Mouse (Mus musculus) MEL (cell line): ENCODE measurements around the gene Wwc1. TPM values are rescaled to one million over a fixed set of nuclear protein-coding genes. Genes with fewer than 3 reads are reported as not detected.

Source experiments
- DNase-seq: peaks from one replicate; pipeline ENCODE4 v3.0.0; 2011; ENCODE audit warnings: low read depth, low spot score
- H3K27ac ChIP-seq: 2 replicates; pipeline ENCODE4 v1.5.1; 2012; ENCODE audit warnings: low read depth, mild to moderate bottlenecking, control low read depth, low read length, moderate library complexity; ENCODE audit not compliant: control insufficient read depth
- H3K27me3 ChIP-seq, 2 experiments: fragments of 150-350 bp in 1 of 2; sonication (generic) in 1 of 2; 2 replicates each; pipeline ENCODE4 v1.6.1; 2012; ENCODE audit warnings: low read length in 2 of 2, mild to moderate bottlenecking in 2 of 2, improper control_type of control experiment in 1 of 2, moderate library complexity in 1 of 2; ENCODE audit not compliant: insufficient read depth in 2 of 2, control insufficient read depth in 1 of 2
- H3K36me3 ChIP-seq, 2 experiments: 2 replicates each; pipeline ENCODE4 v1.6.1; 2012 to 2014; ENCODE audit warnings: low read length in 2 of 2, improper control_type of control experiment in 1 of 2, inconsistent platforms in 1 of 2, mild to moderate bottlenecking in 1 of 2; ENCODE audit not compliant: insufficient read depth in 2 of 2, control insufficient read depth in 1 of 2
- H3K4me1 ChIP-seq, 2 experiments: fragments of 150-350 bp in 1 of 2; sonication (generic) in 1 of 2; 2 replicates each; pipeline ENCODE4 v1.6.1; 2012; ENCODE audit warnings: low read length in 2 of 2, improper control_type of control experiment in 1 of 2, mild to moderate bottlenecking in 1 of 2; ENCODE audit not compliant: insufficient read depth in 2 of 2, control insufficient read depth in 1 of 2
- H3K4me3 ChIP-seq, 2 experiments: fragments of 150-350 bp in 1 of 2; sonication (generic) in 1 of 2; 2 replicates each; pipeline ENCODE4 v1.5.1; 2012; ENCODE audit warnings: low read depth in 2 of 2, low read length in 2 of 2, mild to moderate bottlenecking in 2 of 2, moderate library complexity in 2 of 2, control low read depth in 1 of 2, improper control_type of control experiment in 1 of 2; ENCODE audit not compliant: control insufficient read depth in 1 of 2, insufficient read depth in 1 of 2
- H3K79me2 ChIP-seq: 2 replicates; pipeline ENCODE4 v1.6.1; 2012; ENCODE audit warnings: mild to moderate bottlenecking, low read length, moderate library complexity; ENCODE audit not compliant: control insufficient read depth, poor library complexity, insufficient read depth
- H3K9ac ChIP-seq: 2 replicates; pipeline ENCODE4 v1.6.1; 2012; ENCODE audit warnings: low read depth, mild to moderate bottlenecking, control low read depth, low read length, moderate library complexity; ENCODE audit not compliant: control insufficient read depth, poor library complexity, severe bottlenecking
- H3K9me3 ChIP-seq: fragments of 150-350 bp; sonication (generic); replicated peaks from 2 replicates; pipeline ENCODE4 v1.6.1; 2012; ENCODE audit warnings: mild to moderate bottlenecking, low read length, improper control_type of control experiment, moderate library complexity; ENCODE audit not compliant: insufficient read depth
- CHD2 ChIP-seq: IDR thresholded peaks from 2 replicates; pipeline ENCODE4 v1.6.1; 2011; ENCODE audit warnings: low read length, improper control_type of control experiment
- CTCF ChIP-seq, 3 experiments: IDR thresholded peaks in 2 of 3; conservative IDR thresholded peaks in 1 of 3; 2 replicates each; pipeline ENCODE4 v1.5.1; 2011 to 2012; ENCODE audit warnings: low read length in 3 of 3, low read depth in 2 of 3, mild to moderate bottlenecking in 2 of 3, improper control_type of control experiment in 1 of 3, inconsistent platforms in 1 of 3, mixed read lengths in 1 of 3, moderate library complexity in 1 of 3; ENCODE audit not compliant: control insufficient read depth in 1 of 3, insufficient read depth in 1 of 3, poor library complexity in 1 of 3, severe bottlenecking in 1 of 3
- E2F4 ChIP-seq: IDR thresholded peaks from 2 replicates; pipeline ENCODE4 v1.6.1; 2011; ENCODE audit warnings: low read depth, low read length, improper control_type of control experiment, borderline replicate concordance
- EP300 ChIP-seq, 2 experiments: IDR thresholded peaks; 2 replicates each; pipeline ENCODE4 v1.6.1; 2011; ENCODE audit warnings: improper control_type of control experiment in 2 of 2, low read length in 2 of 2, low read depth in 1 of 2, mild to moderate bottlenecking in 1 of 2
- ETS1 ChIP-seq: IDR thresholded peaks from 2 replicates; pipeline ENCODE4 v1.6.1; 2012; ENCODE audit warnings: low read depth, mild to moderate bottlenecking, inconsistent platforms, low read length, improper control_type of control experiment, moderate library complexity
- GABPA ChIP-seq: IDR thresholded peaks from 2 replicates; pipeline ENCODE4 v1.6.1; 2012; ENCODE audit warnings: low read depth, mild to moderate bottlenecking, inconsistent platforms, low read length, improper control_type of control experiment, moderate library complexity
- GATA1 ChIP-seq: IDR thresholded peaks from 2 replicates; pipeline ENCODE4 v1.6.1; 2011; ENCODE audit warnings: low read depth, low read length, improper control_type of control experiment
- JUND ChIP-seq: IDR thresholded peaks from 2 replicates; pipeline ENCODE4 v1.6.1; 2011; ENCODE audit warnings: low read depth, mild to moderate bottlenecking, improper control_type of control experiment, low read length
- MEF2A ChIP-seq: IDR thresholded peaks from 2 replicates; pipeline ENCODE4 v1.6.1; 2014; ENCODE audit warnings: low read depth, mild to moderate bottlenecking, inconsistent platforms, low read length, improper control_type of control experiment; ENCODE audit not compliant: poor library complexity, insufficient replicate concordance, severe bottlenecking; ENCODE audit errors: extremely low read depth
- MXI1 ChIP-seq: IDR thresholded peaks from 2 replicates; pipeline ENCODE4 v1.6.1; 2011; ENCODE audit warnings: mild to moderate bottlenecking, low read depth, low read length, improper control_type of control experiment
- MYC ChIP-seq: IDR thresholded peaks from 2 replicates; pipeline ENCODE4 v1.6.1; 2011; ENCODE audit warnings: low read depth, mild to moderate bottlenecking, low read length, improper control_type of control experiment, moderate library complexity
- NELFE ChIP-seq: IDR thresholded peaks from 2 replicates; pipeline ENCODE4 v1.6.1; 2011; ENCODE audit warnings: low read depth, low read length, improper control_type of control experiment
- NRF1 ChIP-seq: IDR thresholded peaks from 2 replicates; pipeline ENCODE4 v1.6.1; 2014; ENCODE audit warnings: low read depth, mild to moderate bottlenecking, inconsistent platforms, low read length, improper control_type of control experiment, moderate library complexity; ENCODE audit not compliant: poor library complexity, insufficient read depth, severe bottlenecking
- POLR2A ChIP-seq, 2 experiments: IDR thresholded peaks; 2 replicates each; pipeline ENCODE4 v1.6.1; 2011 to 2012; ENCODE audit warnings: low read length in 2 of 2, mild to moderate bottlenecking in 2 of 2, control low read depth in 1 of 2, improper control_type of control experiment in 1 of 2, low read depth in 1 of 2, moderate library complexity in 1 of 2; ENCODE audit not compliant: control insufficient read depth in 1 of 2, insufficient read depth in 1 of 2, poor library complexity in 1 of 2
- POLR2AphosphoS2 ChIP-seq: IDR thresholded peaks from 2 replicates; pipeline ENCODE4 v1.6.1; 2011; ENCODE audit warnings: low read length, improper control_type of control experiment
- RAD21 ChIP-seq: IDR thresholded peaks from 2 replicates; pipeline ENCODE4 v1.6.1; 2011; ENCODE audit warnings: mild to moderate bottlenecking, low read depth, low read length, improper control_type of control experiment
- RCOR1 ChIP-seq: IDR thresholded peaks from 2 replicates; pipeline ENCODE4 v1.6.1; 2012; ENCODE audit warnings: low read depth, mild to moderate bottlenecking, inconsistent platforms, low read length, improper control_type of control experiment
- SIN3A ChIP-seq: IDR thresholded peaks from 2 replicates; pipeline ENCODE4 v1.6.1; 2012; ENCODE audit warnings: low read length, improper control_type of control experiment, inconsistent platforms
- SMC3 ChIP-seq: IDR thresholded peaks from 2 replicates; pipeline ENCODE4 v1.6.1; 2011; ENCODE audit warnings: low read depth, low read length, improper control_type of control experiment
- TAL1 ChIP-seq: IDR thresholded peaks from 2 replicates; pipeline ENCODE4 v1.6.1; 2012; ENCODE audit warnings: mild to moderate bottlenecking, inconsistent platforms, low read length, moderate library complexity, mixed read lengths
- TCF12 ChIP-seq: IDR thresholded peaks from 2 replicates; pipeline ENCODE4 v1.6.1; 2014; ENCODE audit warnings: low read depth, mild to moderate bottlenecking, inconsistent platforms, low read length, improper control_type of control experiment, moderate library complexity
- UBTF ChIP-seq: IDR thresholded peaks from 2 replicates; pipeline ENCODE4 v1.6.1; 2012; ENCODE audit warnings: low read depth, mild to moderate bottlenecking, inconsistent platforms, low read length, improper control_type of control experiment, moderate library complexity, borderline replicate concordance; ENCODE audit not compliant: insufficient read depth
- USF1 ChIP-seq: IDR thresholded peaks from 2 replicates; pipeline ENCODE4 v1.6.1; 2014; ENCODE audit warnings: low read depth, mild to moderate bottlenecking, inconsistent platforms, low read length, improper control_type of control experiment, moderate library complexity
- USF2 ChIP-seq, 2 experiments: IDR thresholded peaks; 2 replicates each; pipeline ENCODE4 v1.6.1; 2011 to 2012; ENCODE audit warnings: improper control_type of control experiment in 2 of 2, low read length in 2 of 2, borderline replicate concordance in 1 of 2, inconsistent platforms in 1 of 2, low read depth in 1 of 2, mild to moderate bottlenecking in 1 of 2; ENCODE audit not compliant: insufficient read depth in 1 of 2
- ZKSCAN1 ChIP-seq: IDR thresholded peaks from 2 replicates; pipeline ENCODE4 v1.6.1; 2012; ENCODE audit warnings: low read depth, mild to moderate bottlenecking, inconsistent platforms, low read length, improper control_type of control experiment, moderate library complexity
- ZMIZ1 ChIP-seq: IDR thresholded peaks from 2 replicates; pipeline ENCODE4 v1.6.1; 2012; ENCODE audit warnings: low read depth, mild to moderate bottlenecking, inconsistent platforms, low read length, improper control_type of control experiment, moderate library complexity
- ZNF384 ChIP-seq: IDR thresholded peaks from 2 replicates; pipeline ENCODE4 v1.6.1; 2012; ENCODE audit warnings: low read depth, mild to moderate bottlenecking, inconsistent platforms, low read length, improper control_type of control experiment
- polyA plus RNA-seq, 2 experiments: library from polyadenylated mRNA; stranded (reverse) in 1 of 2; unstranded in 1 of 2; fragments of >175 nt in 1 of 2; fragments of >200 nt in 1 of 2; gene quantifications; 2 replicates each; pipeline versions ENCODE4 v1.2.1 to v1.2.4; 2012; ENCODE audit warnings: low replicate concordance in 2 of 2, low read depth in 1 of 2; ENCODE audit not compliant: insufficient read length in 2 of 2, insufficient read depth in 1 of 2, missing spikeins in 1 of 2
- total RNA-seq: library from RNA; depleted of rRNA; stranded (reverse); fragments of 300-350 nt; gene quantifications from 2 replicates; pipeline ENCODE4 v1.2.3, GENCODE M21; 2012

The Wwc1 gene
- total and polyA plus RNA-seq, 3 experiments = 0.39 to 0.46 TPM; not detected in 1

DNA sequence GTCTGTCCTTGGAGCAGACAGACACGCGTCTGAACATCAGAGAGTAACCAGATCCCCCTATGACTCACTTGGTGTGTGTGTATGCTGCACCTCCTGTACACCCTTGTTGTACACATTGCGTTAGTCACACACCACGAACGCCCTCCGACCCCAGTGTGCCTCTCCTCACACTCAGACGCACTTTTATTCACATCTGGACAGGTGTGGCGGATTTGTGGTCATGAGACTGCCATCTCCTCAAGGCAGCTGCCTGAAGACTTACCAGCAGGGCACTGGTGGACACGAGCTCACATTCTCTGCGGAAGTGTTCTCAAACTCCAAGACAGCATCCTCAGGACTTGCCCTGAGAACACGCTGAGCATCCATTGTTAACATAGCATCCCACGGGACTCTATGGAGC, 17.7 kb upstream of the Wwc1 start:
- H3K27me3 ChIP-seq = no peaks in the 10 kb centered on the region
- no peak for TF ChIP-seq EP300 (IDR thresholded peaks at IDR 0.05; ENCODE audit: low read depth in 1 of 2, low read length in 2 of 2)
- TF ChIP-seq POLR2A (IDR thresholded peaks at IDR 0.05; ENCODE audit: control insufficient read depth in 1 of 2, insufficient read depth in 1 of 2, low read depth in 1 of 2, low read length in 2 of 2, poor library complexity in 1 of 2) = no peak
- no peak for TF ChIP-seq MYC
- no peak for TF ChIP-seq NELFE
- TF ChIP-seq TCF12 = no peak
- TF ChIP-seq RAD21 = no peak
- no peak for TF ChIP-seq ZKSCAN1
- TF ChIP-seq USF1 = no peak
- no peak for TF ChIP-seq GABPA
- TF ChIP-seq USF2 (IDR thresholded peaks at IDR 0.05; ENCODE audit: borderline replicate concordance in 1 of 2, insufficient read depth in 1 of 2, low read depth in 1 of 2, low read length in 2 of 2) = no peak
- TF ChIP-seq TAL1 = no peak
- no peak for TF ChIP-seq MXI1
- no peak for TF ChIP-seq GATA1
- TF ChIP-seq NRF1 = no peak
- TF ChIP-seq ETS1 = no peak
- TF ChIP-seq POLR2AphosphoS2 = no peak
- no peak for TF ChIP-seq ZNF384
- no peak for TF ChIP-seq E2F4
- no peak for TF ChIP-seq MEF2A
- TF ChIP-seq JUND = no peak
- H3K79me2 ChIP-seq = no peaks in the 10 kb centered on the region
- H3K4me1 ChIP-seq = no peaks in the 10 kb centered on the region
- no peak overlapping the region for H3K4me3 ChIP-seq
- no peaks in the 10 kb centered on the region for H3K36me3 ChIP-seq
- no peak for DNase-seq
- H3K9ac ChIP-seq = no peak overlapping the region
- no peak overlapping the region for H3K27ac ChIP-seq
- H3K9me3 ChIP-seq = no peaks in the 10 kb centered on the region

DNA sequence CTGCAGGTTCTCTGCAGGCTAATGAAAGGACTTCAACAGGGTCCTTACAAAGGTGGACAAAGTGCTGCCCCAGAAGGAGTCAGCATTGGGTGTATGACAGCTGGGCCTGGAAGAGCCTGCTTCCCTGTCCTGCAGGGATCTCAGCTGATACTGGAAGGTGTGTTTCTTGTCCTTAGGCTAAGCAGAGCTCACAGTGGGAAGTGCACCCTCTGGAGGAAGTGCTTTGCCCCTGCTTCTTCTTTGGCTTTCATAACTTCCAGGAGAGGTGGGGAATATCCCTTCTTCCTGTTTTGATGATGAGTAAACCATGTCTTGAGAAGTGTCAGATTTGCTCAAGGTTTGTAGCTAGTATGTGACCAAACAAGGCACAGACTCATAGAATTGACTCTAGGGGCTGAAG, 15.0 kb upstream of the Wwc1 start:
- no peak for DNase-seq
- Histone ChIP-seq H3K9me3 (no peaks in the 10 kb centered on the region), H3K27me3 (no peaks in the 10 kb centered on the region), H3K27ac (no peak overlapping the region), H3K4me1 (no peaks in the 10 kb centered on the region), H3K36me3 (no peaks in the 10 kb centered on the region), H3K4me3 (no peak overlapping the region), H3K9ac (no peak overlapping the region), H3K79me2 (no peaks in the 10 kb centered on the region)
- TF ChIP-seq NRF1 = no peak
- TF ChIP-seq JUND = no peak
- TF ChIP-seq ZMIZ1 = no peak
- TF ChIP-seq SIN3A = no peak
- TF ChIP-seq UBTF = no peak
- no peak for TF ChIP-seq ZKSCAN1
- no peak for TF ChIP-seq EP300 (IDR thresholded peaks at IDR 0.05; ENCODE audit: low read depth in 1 of 2, low read length in 2 of 2)
- TF ChIP-seq CHD2 = no peak
- no peak for TF ChIP-seq POLR2AphosphoS2
- no peak for TF ChIP-seq RAD21
- TF ChIP-seq RCOR1 = no peak
- no peak for TF ChIP-seq SMC3
- TF ChIP-seq CTCF (IDR thresholded peaks at IDR 0.05 in 2 of 3, conservative IDR thresholded peaks at IDR 0.05 in 1 of 3; ENCODE audit: control insufficient read depth in 1 of 3, insufficient read depth in 1 of 3, low read depth in 2 of 3, low read length in 3 of 3, poor library complexity in 1 of 3, severe bottlenecking in 1 of 3) = no peak
